Mouse (Mus musculus) stomach, adult 2 months (tissue): ENCODE results near the gene Uhrf1bp1. TPM values are rescaled to one million over a fixed set of nuclear protein-coding genes. Genes with fewer than 3 reads are reported as not detected.

Experiments
- polyA plus RNA-seq: library from polyadenylated mRNA; depleted of rRNA; stranded (reverse); fragments of >200 nt; gene quantifications from 2 replicates; pipeline ENCODE4 v1.2.3, GENCODE M21; 2012; rRNA removed

The Uhrf1bp1 gene
- 1.7 and 2.3 TPM in 2 replicates for polyA plus RNA-seq

GRCm38 (mm10) chr17:27856265-27856797 is at the start of gene Uhrf1bp1:
TSS of gene Uhrf1bp1 (plus strand) at chr17:27856441.

GRCm38 (mm10) chr17:27820568-27821406 is 35.5 kb upstream of the Uhrf1bp1 start, which contains the start of gene D17Wsu92e:
TSS of gene D17Wsu92e (minus strand) at chr17:27820648.

DNA sequence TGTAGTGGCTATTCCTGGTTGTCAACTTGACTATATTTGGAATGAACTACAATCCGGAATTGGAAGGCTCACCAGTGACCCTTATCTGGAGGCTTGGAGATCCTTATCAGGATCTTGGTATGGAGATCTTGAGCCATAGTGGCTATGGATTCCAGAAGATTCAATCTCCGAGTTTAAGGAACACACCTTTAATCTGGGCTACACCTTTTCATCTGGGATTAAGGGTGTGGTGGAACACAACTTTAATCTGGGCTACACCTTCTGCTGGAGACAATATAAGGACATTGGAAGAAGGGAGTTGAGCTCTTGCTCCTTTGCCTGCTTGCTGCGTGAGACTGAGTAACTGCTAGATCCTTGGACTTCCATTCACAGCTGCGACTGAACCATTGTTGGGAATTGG is 18.4 kb upstream of the Uhrf1bp1 start, which contains the start of gene Snrpc:
Snrpc (plus strand) TSS at position 301 of the 400 bp plus-strand sequence.

DNA sequence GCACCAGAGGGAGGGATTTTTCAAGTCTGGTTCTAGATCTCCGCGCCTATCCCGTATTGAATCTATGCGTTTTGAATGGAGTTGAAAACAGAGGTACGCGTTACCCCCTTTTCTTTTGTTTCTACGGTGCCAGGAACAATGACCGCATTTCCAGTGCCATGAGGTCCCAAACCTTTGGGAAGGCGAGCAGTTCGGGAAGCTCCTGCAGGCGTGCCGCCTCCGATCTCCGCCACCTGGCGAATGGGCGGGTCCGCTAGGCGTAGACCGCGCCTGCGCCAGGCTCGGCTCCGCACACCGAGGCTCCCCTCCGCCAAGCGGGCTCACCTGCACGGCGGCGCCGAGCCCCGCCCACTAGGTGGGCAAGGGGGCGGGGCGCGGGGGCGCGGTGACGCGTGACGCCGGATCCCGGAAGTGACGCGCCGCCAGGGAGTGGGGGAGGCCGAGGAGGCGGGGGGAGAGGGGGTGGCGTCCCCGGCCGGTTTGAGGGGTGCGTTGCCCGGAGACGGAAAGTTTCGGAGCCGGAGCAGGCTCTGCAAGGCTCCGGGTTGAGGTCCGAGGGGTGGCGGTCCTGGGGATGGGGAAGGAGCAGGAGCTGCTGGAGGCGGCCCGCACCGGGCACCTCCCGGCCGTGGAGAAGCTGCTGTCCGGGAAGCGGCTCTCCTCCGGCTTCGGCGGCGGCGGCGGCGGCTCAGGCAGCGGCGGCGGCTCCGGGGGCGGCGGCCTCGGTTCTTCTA is 52.8 kb downstream of the Uhrf1bp1 start, which contains the start of gene Anks1:
Anks1 (plus strand) TSS at position 419 of the 734 bp plus-strand sequence.

DNA sequence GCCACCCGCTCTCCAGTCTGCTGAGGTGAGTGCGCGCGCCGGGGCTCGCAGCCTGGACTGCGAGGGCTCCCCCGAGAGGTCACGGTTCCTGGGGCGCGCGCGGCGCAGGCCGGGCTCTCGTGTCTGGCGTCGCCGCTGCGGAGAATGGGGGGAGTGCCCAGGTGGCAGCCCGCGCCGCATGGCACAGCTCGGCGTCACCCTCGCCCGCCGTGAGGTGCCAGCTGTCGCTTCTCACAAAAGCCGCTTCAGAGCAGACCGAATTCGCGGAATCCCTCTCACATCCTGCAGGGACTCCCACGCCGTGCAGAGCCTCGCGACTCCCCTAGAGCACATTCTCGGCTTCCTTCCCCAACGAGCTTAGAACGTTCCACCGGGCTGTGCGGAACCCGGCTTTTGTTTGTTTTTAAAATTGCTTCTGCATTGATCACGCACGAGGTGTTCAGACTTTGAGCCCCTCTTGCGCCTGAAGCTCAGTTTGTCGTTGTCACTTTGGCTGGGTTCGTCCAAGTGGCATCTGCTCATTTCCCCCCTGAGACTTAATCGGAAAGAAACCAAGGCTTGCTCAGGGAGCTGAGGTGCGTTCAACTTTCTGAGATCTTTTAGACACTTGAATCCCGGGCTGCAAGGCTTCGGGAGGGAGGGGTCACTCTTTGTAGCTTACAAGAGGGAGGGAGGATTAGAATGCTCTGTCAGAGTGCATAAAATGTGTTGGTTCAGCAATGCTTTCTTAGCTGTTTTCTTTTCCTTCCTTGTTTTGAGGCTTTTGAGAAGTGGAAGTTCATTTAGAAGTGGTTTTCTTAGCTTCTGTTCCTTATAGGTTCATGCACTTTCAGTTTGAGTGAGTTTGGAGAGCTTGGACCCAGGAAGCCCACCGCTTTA is 53.6 kb downstream of the Uhrf1bp1 start, which contains the start of gene Taf11:
Taf11 (minus strand) TSS at position 223 of the 879 bp plus-strand sequence.

Other genes starting within 250 kb of the Uhrf1bp1 start
- 27.6 and 43.0 TPM in 2 replicates for gene Nudt3, start 232.9 kb upstream of the Uhrf1bp1 start, polyA plus RNA-seq
- not detected in 2 replicates for gene RPS10-NUDT3, start 221.2 kb upstream of the Uhrf1bp1 start, polyA plus RNA-seq
- 612 and 799 TPM in 2 replicates for gene Rps10, start 219.8 kb upstream of the Uhrf1bp1 start, polyA plus RNA-seq
- gene Pacsin1, start 200.9 kb upstream of the Uhrf1bp1 start, polyA plus RNA-seq: 0.52 and 0.73 TPM in 2 replicates
- gene Spdef, start 127.5 kb upstream of the Uhrf1bp1 start, polyA plus RNA-seq: 57.1 and 112 TPM in 2 replicates
- 63.1 and 68.3 TPM in 2 replicates for gene D17Wsu92e, start 35.8 kb upstream of the Uhrf1bp1 start, polyA plus RNA-seq
- gene Snrpc, start 18.3 kb upstream of the Uhrf1bp1 start, polyA plus RNA-seq: 65.4 and 93.7 TPM in 2 replicates
- 23.8 and 24.3 TPM in 2 replicates for gene Anks1, start 52.9 kb downstream of the Uhrf1bp1 start, polyA plus RNA-seq
- 2.0 and 2.3 TPM in 2 replicates for gene Taf11, start 53.4 kb downstream of the Uhrf1bp1 start, polyA plus RNA-seq
- gene Tcp11, start 224.2 kb downstream of the Uhrf1bp1 start, polyA plus RNA-seq: 0.68 and 1.00 TPM in 2 replicates